Mouse (Mus musculus) erythroblast, embryonic 14.5 days (primary cell): Measurements from ENCODE around the gene Dbndd2.

ENCODE experiments used
- GATA1 ChIP-seq: IDR thresholded peaks from 2 replicates; pipeline ENCODE4 v1.6.1; 2012; ENCODE audit warnings: low read length, inconsistent platforms, mixed read lengths
- TAL1 ChIP-seq: IDR thresholded peaks from 3 replicates; pipeline ENCODE4 v1.6.1; 2012; ENCODE audit warnings: low read length, inconsistent platforms, mixed read lengths

DNA sequence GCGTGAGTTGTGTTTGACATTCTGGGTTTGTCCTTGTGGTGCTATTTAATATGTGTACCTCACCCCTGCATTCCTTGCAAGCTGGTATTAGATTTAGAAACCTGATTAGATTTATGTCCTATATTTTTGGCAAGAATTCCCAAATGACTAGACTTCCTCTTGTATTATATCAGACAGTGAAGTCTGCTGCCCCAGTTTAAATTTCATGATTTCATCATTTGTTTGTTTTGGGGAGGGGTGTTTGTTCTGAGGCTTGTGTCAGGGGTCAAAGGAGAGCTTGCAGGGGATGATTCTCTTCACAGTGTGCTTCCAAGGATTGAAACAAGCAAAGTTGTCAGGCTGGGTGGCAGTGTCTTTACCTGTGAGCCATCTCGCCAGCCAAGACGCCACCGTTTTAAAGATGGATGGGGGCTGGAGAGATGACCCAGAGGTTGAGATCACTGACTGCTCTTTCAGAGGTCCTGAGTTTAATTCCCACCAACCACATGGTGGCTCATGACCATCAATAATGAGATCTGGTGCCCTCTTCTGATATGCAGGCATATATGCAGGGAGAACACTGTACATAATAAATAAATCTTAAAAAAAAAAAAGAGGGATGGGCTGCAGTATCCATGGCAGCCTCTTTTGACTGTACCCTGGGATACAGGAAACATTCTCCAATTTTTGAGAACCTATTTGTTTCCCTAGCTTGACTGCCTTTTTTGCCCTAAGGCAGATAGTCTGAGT lies 19.9 kb downstream of the Dbndd2 start:
- TF ChIP-seq GATA1 (no peak), TAL1 (no peak)
